Comparison of ENCODE assay signal across 9 mouse cellular contexts in genomic region chr11:67110168-67110948, GRCm38 (mm10). TPM values are rescaled to one million over a fixed set of nuclear protein-coding genes. Genes with fewer than 3 reads are reported as not detected.
DNase-seq lines count a peak whose midpoint lies in the region; ATAC-seq and TF ChIP-seq lines count a peak whose summit lies in the region.
"Had no signal": no experiment of that assay in that cellular context is flagged by ENCODE, and none has a peak within 500 bp of the region (broad histone marks: within the 10 kb centered on the region; RNA-seq: fewer than 3 reads in every experiment).

No protein-coding gene starts in this region.

- peaks cover 22% of the 10 kb centered on the region for H3K27me3 ChIP-seq in C2C12 (ENCODE audit: control insufficient read depth, insufficient read depth, insufficient read length)
- no peaks in the 10 kb centered on the region for H3K27me3 ChIP-seq in liver, embryonic 14.5 days (ENCODE audit: control insufficient read depth, insufficient read depth, low read length)
- H3K27me3 ChIP-seq: stomach, embryonic 15.5 days had no signal

- TF ChIP-seq EP300 in liver, embryonic 14.5 days (IDR thresholded peaks at IDR 0.05; ENCODE audit: low read depth), result no peak

- H3K79me2 ChIP-seq in C2C12 (ENCODE audit: control insufficient read depth, insufficient read depth), result no peaks in the 10 kb centered on the region

- H3K79me3 ChIP-seq in C2C12 (ENCODE audit: low read depth), result no peaks in the 10 kb centered on the region

- DNase-seq in adrenal gland, adult (ENCODE audit: inconsistent age in 2 of 2, low spot score in 1 of 2), result peak; percentile 51 to 89
- peak; percentile 83 for DNase-seq in embryo, embryonic 10.5 days (ENCODE audit: low spot score)
- peak; percentile 72 for DNase-seq in gastrocnemius, postnatal 14 days
- DNase-seq in kidney, postnatal 25 days, result peak; percentile 51 to 86
- peak in 1 of 3 experiments; percentile 2 for DNase-seq in liver, embryonic 14.5 days (ENCODE audit: low read depth in 3 of 3, low spot score in 3 of 3)
- DNase-seq in thymus, postnatal 4 days, result peak; percentile 68

- no peak for ATAC-seq in liver, embryonic 14.5 days (ENCODE audit: insufficient read depth)

- no peak overlapping the region for H3ac ChIP-seq in C2C12 (ENCODE audit: control insufficient read depth, insufficient read length, low read depth)

- no peaks in the 10 kb centered on the region for H3K36me3 ChIP-seq in C2C12 (ENCODE audit: control insufficient read depth, insufficient read depth)
- H3K36me3 ChIP-seq in liver, embryonic 14.5 days (replicated peaks; ENCODE audit: control insufficient read depth, insufficient read depth, low read depth), result no peaks in the 10 kb centered on the region
- H3K36me3 ChIP-seq: stomach, embryonic 15.5 days had no signal

- intact Hi-C loops in gastrocnemius, postnatal 14 days (cut with DNase I; ENCODE audit: low total_unique reads), result loop anchor here (5.0 kb wide), 1 partner anchor 127 kb away; the partner anchor contains the start of gene Myh4

- no peaks in the 10 kb centered on the region for H3K4me1 ChIP-seq in liver, embryonic 14.5 days (replicated peaks; ENCODE audit: control insufficient read depth in 2 of 2, insufficient read depth in 2 of 2, low read length in 1 of 2)
- H3K4me1 ChIP-seq in olfactory bulb, adult 2 months (ENCODE audit: control insufficient read depth, insufficient read depth, low read length), result no peaks in the 10 kb centered on the region
- H3K4me1 ChIP-seq: stomach, embryonic 15.5 days had no signal

- no peaks in the 10 kb centered on the region for H3K9me3 ChIP-seq in liver, embryonic 14.5 days (ENCODE audit: control insufficient read depth, low read length)
- H3K9me3 ChIP-seq: stomach, embryonic 15.5 days had no signal

- H3K9ac ChIP-seq in liver, embryonic 14.5 days (replicated peaks), result no peak overlapping the region
- H3K9ac ChIP-seq: stomach, embryonic 15.5 days had no signal

- no peak overlapping the region for H3K4me2 ChIP-seq in liver, embryonic 14.5 days (ENCODE audit: low read depth)
- H3K4me2 ChIP-seq: stomach, embryonic 15.5 days had no signal

- H3K4me3 ChIP-seq in C2C12 (ENCODE audit: insufficient read depth, poor library complexity, severe bottlenecking), result no peak overlapping the region
- no peak overlapping the region for H3K4me3 ChIP-seq in liver, embryonic 14.5 days (ENCODE audit: insufficient read depth in 1 of 2, low read depth in 2 of 2, low read length in 2 of 2)
- H3K4me3 ChIP-seq in olfactory bulb, adult 2 months (ENCODE audit: insufficient read depth, low read depth, low read length), result no peak overlapping the region
- H3K4me3 ChIP-seq: stomach, embryonic 15.5 days had no signal

- peak; percentile 60 for TF ChIP-seq CTCF in C2C12 (IDR thresholded peaks at IDR 0.05; ENCODE audit: control insufficient read depth, insufficient read depth, insufficient read length)
- TF ChIP-seq CTCF in liver, embryonic 14.5 days (IDR thresholded peaks at IDR 0.05; ENCODE audit: low read depth), result peak; percentile 80
- TF ChIP-seq CTCF in olfactory bulb, adult 2 months (IDR thresholded peaks at IDR 0.05; ENCODE audit: insufficient read depth, low read depth, low read length), result peak; percentile 55

- WGBS in liver, embryonic 14.5 days (ENCODE audit: insufficient replicate concordance), result 23% methylated on average over 5 of the region's 5 CpGs
- WGBS in olfactory bulb, adult 2 months, result 29% methylated on average over 5 of the region's 5 CpGs

- no peak for TF ChIP-seq POLR2A in olfactory bulb, adult 2 months (IDR thresholded peaks at IDR 0.05; ENCODE audit: insufficient read depth, low read depth, low read length)

- no peak overlapping the region for H3K27ac ChIP-seq in liver, embryonic 14.5 days
- H3K27ac ChIP-seq in olfactory bulb, adult 2 months (ENCODE audit: insufficient read depth, low read depth, low read length), result no peak overlapping the region
- H3K27ac ChIP-seq: stomach, embryonic 15.5 days had no signal

TF ChIP-seq in C2C12, 6 proteins besides CTCF, POLR2A, EP300 and RAD21:
- no peak for TF ChIP-seq MYOG (IDR thresholded peaks at IDR 0.05; ENCODE audit: control insufficient read depth, extremely low read depth, insufficient read length)
- no peak for TF ChIP-seq FOSL1 (IDR thresholded peaks at IDR 0.05; ENCODE audit: insufficient read depth, low read length, poor library complexity, severe bottlenecking)
- TF ChIP-seq USF1 (IDR thresholded peaks at IDR 0.05; ENCODE audit: low read depth), result no peak
- no peak for TF ChIP-seq MAX (IDR thresholded peaks at IDR 0.05)
- no peak for TF ChIP-seq MYOD1 (IDR thresholded peaks at IDR 0.05; ENCODE audit: control insufficient read depth, insufficient read length, low read depth)
- no peak for TF ChIP-seq CEBPB (IDR thresholded peaks at IDR 0.05; ENCODE audit: low read depth)

RNA-seq across cellular contexts. Expression of gene Myh3, which starts 32.3 kb away (rescaled TPM):
- 0.56 TPM for polyA plus RNA-seq in C2C12 (2012; fragmentation: generic; extraction: Trizol)
- 10 to 100 TPM; 33.8 to 49.2 TPM for total RNA-seq in gastrocnemius, postnatal 14 days (2021)
- polyA plus RNA-seq in liver, embryonic 14.5 days (2012; rRNA removed), result 0.03 and 0.06 TPM in 2 replicates
- 0.06 TPM in 1 of 2 replicates, not detected in the other for polyA plus RNA-seq in liver, embryonic 14.5 days (2014; fragmentation: Nextera tagmentation; extraction: Ambion mirVana)
- not detected in 2 replicates for polyA plus RNA-seq in olfactory bulb, adult 2 months (2012; ENCODE audit: insufficient read depth, insufficient read length, low replicate concordance, missing spikeins)

RNA-seq across cellular contexts. Expression of gene Sco1, which starts 57.9 kb away (rescaled TPM):
- polyA plus RNA-seq in C2C12 (2012; fragmentation: generic; extraction: Trizol), result 8.3 TPM
- total RNA-seq in gastrocnemius, postnatal 14 days (2021), result 1 to 10 TPM; 8.5 to 8.6 TPM
- polyA plus RNA-seq in liver, embryonic 14.5 days (2012; rRNA removed), result 2.2 and 2.9 TPM in 2 replicates
- polyA plus RNA-seq in liver, embryonic 14.5 days (2014; fragmentation: Nextera tagmentation; extraction: Ambion mirVana), result 4.8 and 4.9 TPM in 2 replicates
- not detected in 2 replicates for polyA plus RNA-seq in olfactory bulb, adult 2 months (2012; ENCODE audit: insufficient read depth, insufficient read length, low replicate concordance, missing spikeins)

RNA-seq across cellular contexts. Expression of gene Adprm, which starts 58.0 kb away (rescaled TPM):
- polyA plus RNA-seq in C2C12 (2012; fragmentation: generic; extraction: Trizol), result 12.4 TPM
- 1 to 10 TPM; 5.6 to 7.8 TPM for total RNA-seq in gastrocnemius, postnatal 14 days (2021)
- polyA plus RNA-seq in liver, embryonic 14.5 days (2012; rRNA removed), result 5.9 and 7.9 TPM in 2 replicates
- 9.6 and 9.7 TPM in 2 replicates for polyA plus RNA-seq in liver, embryonic 14.5 days (2014; fragmentation: Nextera tagmentation; extraction: Ambion mirVana)
- not detected in 2 replicates for polyA plus RNA-seq in olfactory bulb, adult 2 months (2012; ENCODE audit: insufficient read depth, insufficient read length, low replicate concordance, missing spikeins)
